Mouse (Mus musculus) kidney, embryonic 16.5 days (tissue): ENCODE measurements around the gene Irf1. TPM values are rescaled to one million over a fixed set of nuclear protein-coding genes. Genes with fewer than 3 reads are reported as not detected.

Experiments used
- ATAC-seq: fragments of 200-750 bp; cut with Nextera tagmentation; 2 replicates; pipeline ENCODE4 v1.8.0; 2017; ENCODE audit warnings: moderate TSS enrichment; ENCODE audit not compliant: low FRiP score, low TSS enrichment
- H3K27ac ChIP-seq: fragments of 300-500 bp; sonication (generic); 2 replicates; pipeline ENCODE4 v1.5.1; 2014; ENCODE audit warnings: low read length
- H3K27me3 ChIP-seq: fragments of 300-500 bp; sonication (generic); 2 replicates; pipeline ENCODE4 v1.6.1; 2014; ENCODE audit warnings: low read length, control low read depth, mixed read lengths; ENCODE audit not compliant: insufficient read depth
- H3K36me3 ChIP-seq: fragments of 300-500 bp; sonication (generic); 2 replicates; pipeline ENCODE4 v1.6.1; 2014; ENCODE audit warnings: low read length, control low read depth, mixed read lengths; ENCODE audit not compliant: insufficient read depth
- H3K4me1 ChIP-seq: fragments of 300-500 bp; sonication (generic); 2 replicates; pipeline ENCODE4 v1.6.1; 2014; ENCODE audit warnings: low read length, control low read depth, mixed read lengths; ENCODE audit not compliant: insufficient read depth
- H3K4me2 ChIP-seq: fragments of 300-500 bp; sonication (generic); replicated peaks from 2 replicates; pipeline ENCODE4 v1.6.1; 2014; ENCODE audit warnings: low read depth, low read length
- H3K4me3 ChIP-seq: fragments of 300-500 bp; sonication (generic); 2 replicates; pipeline ENCODE4 v1.5.1; 2014; ENCODE audit warnings: mild to moderate bottlenecking, low read length
- H3K9ac ChIP-seq: fragments of 300-500 bp; sonication (generic); replicated peaks from 2 replicates; pipeline ENCODE4 v1.6.1; 2014; ENCODE audit warnings: low read length
- H3K9me3 ChIP-seq: fragments of 300-500 bp; sonication (generic); 2 replicates; pipeline ENCODE4 v1.6.1; 2016; ENCODE audit warnings: low read length, control low read depth
- WGBS: fragments of 180-500 bp; shearing (Covaris S2); extraction: QIAGEN DNeasy Blood & Tissue Kit; methylation state at CpG from one replicate; pipeline ENCODE4 v1.1.7; 2014; 5-methylcytosine and 5-hydroxymethylcytosine counted together
- polyA plus RNA-seq: library from polyadenylated mRNA; unstranded; fragments of >200 nt; fragmentation: Nextera tagmentation; extraction: Ambion mirVana; gene quantifications from 2 replicates; pipeline ENCODE4 v1.2.1, GENCODE M21; 2015

Irf1 gene
- polyA plus RNA-seq, 1 experiment from 2014 or later, result 16.9 TPM

- 0 out of 2 replicates have a peak, but pooled peaks have one; percentile 14 for ATAC-seq
- Histone ChIP-seq H3K4me3 (no peak overlapping the region), H3K27ac (peak overlapping the region; percentile 52), H3K4me1 (peaks cover 51% of the 10 kb centered on the region), H3K36me3 (no peaks in the 10 kb centered on the region), H3K27me3 (no peaks in the 10 kb centered on the region), H3K9ac (no peak overlapping the region; the same call in 1 of the 2 replicates), H3K4me2 (no peak overlapping the region), H3K9me3 (no peaks in the 10 kb centered on the region)
- 37% methylated on average over 6 of the region's 6 CpGs for WGBS
Observed at GRCm38 (mm10) chr11:53758791-53759351, 10.9 kb upstream of the Irf1 start.

- Histone ChIP-seq H3K9ac (no peak overlapping the region), H3K4me2 (0 out of 2 replicates have a peak overlapping the region, but pooled peaks have one; percentile 1), H3K27ac (peak overlapping the region; percentile 52), H3K9me3 (no peaks in the 10 kb centered on the region), H3K4me1 (peaks cover 56% of the 10 kb centered on the region), H3K27me3 (no peaks in the 10 kb centered on the region), H3K36me3 (no peaks in the 10 kb centered on the region), H3K4me3 (no peak overlapping the region)
- no peak for ATAC-seq
- 21% methylated on average over 22 of the region's 22 CpGs for WGBS
Observed at GRCm38 (mm10) chr11:53759545-53760406, 10.0 kb upstream of the Irf1 start.

- Histone ChIP-seq H3K27me3 (no peaks in the 10 kb centered on the region), H3K4me3 (no peak overlapping the region), H3K27ac (peak overlapping the region; percentile 90), H3K4me1 (peaks cover 56% of the 10 kb centered on the region), H3K9me3 (no peaks in the 10 kb centered on the region), H3K4me2 (no peak overlapping the region), H3K36me3 (no peaks in the 10 kb centered on the region), H3K9ac (no peak overlapping the region)
- no peak for ATAC-seq
- 65% methylated on average over 5 of the region's 5 CpGs for WGBS
Observed at GRCm38 (mm10) chr11:53761284-53761683, 8.5 kb upstream of the Irf1 start.

DNA sequence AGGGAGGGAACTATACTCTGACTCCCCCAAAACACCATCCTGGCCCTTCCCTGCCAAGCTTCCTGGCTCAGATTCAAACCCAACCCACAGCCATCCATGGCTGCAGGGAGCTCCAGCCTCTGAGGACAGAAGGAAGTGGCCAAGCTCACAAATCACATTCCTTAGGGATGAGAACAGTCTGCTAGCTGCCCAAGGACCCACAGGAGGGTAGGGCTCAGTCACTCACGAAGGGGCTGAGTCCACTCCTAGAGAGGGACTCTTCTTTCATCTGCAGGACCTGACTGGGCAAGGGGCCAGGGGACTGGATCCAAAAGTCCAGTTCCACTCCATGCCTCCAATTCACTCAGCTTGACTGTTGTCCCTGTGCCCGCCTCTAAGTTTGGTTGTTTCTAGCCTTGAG lies 8.0 kb upstream of the Irf1 start:
- no peaks in the 10 kb centered on the region for H3K9me3 ChIP-seq
- peaks cover 56% of the 10 kb centered on the region for H3K4me1 ChIP-seq
- H3K4me2 ChIP-seq, result no peak overlapping the region
- H3K27me3 ChIP-seq, result no peaks in the 10 kb centered on the region
- ATAC-seq, result peak; percentile 35
- H3K4me3 ChIP-seq, result no peak overlapping the region
- peak overlapping the region; percentile 90 for H3K27ac ChIP-seq
- no peak overlapping the region for H3K9ac ChIP-seq
- no peaks in the 10 kb centered on the region for H3K36me3 ChIP-seq
- 46% methylated on average over 2 of the region's 2 CpGs for WGBS

- Histone ChIP-seq H3K27me3 (no peaks in the 10 kb centered on the region), H3K9me3 (no peaks in the 10 kb centered on the region), H3K4me1 (peaks cover 56% of the 10 kb centered on the region), H3K27ac (peak overlapping the region; percentile 90), H3K4me2 (peak overlapping the region; percentile 76), H3K9ac (peak overlapping the region; percentile 58), H3K4me3 (peak overlapping the region; percentile 44), H3K36me3 (no peaks in the 10 kb centered on the region)
- 59% methylated on average over 2 of the region's 2 CpGs for WGBS
- no peak for ATAC-seq
Observed at GRCm38 (mm10) chr11:53762426-53762825, 7.4 kb upstream of the Irf1 start.

GRCm38 (mm10) chr11:53762827-53763495 lies 6.9 kb upstream of the Irf1 start:
- H3K27me3 ChIP-seq, result no peaks in the 10 kb centered on the region
- 1% methylated on average over 23 of the region's 23 CpGs for WGBS
- H3K36me3 ChIP-seq, result no peaks in the 10 kb centered on the region
- H3K9ac ChIP-seq, result peak overlapping the region; percentile 58
- peaks cover 56% of the 10 kb centered on the region for H3K4me1 ChIP-seq
- H3K4me2 ChIP-seq, result peak overlapping the region; percentile 76
- no peaks in the 10 kb centered on the region for H3K9me3 ChIP-seq
- peak overlapping the region; percentile 90 for H3K27ac ChIP-seq
- peak; percentile 5 for ATAC-seq
- H3K4me3 ChIP-seq, result peak overlapping the region; percentile 44

GRCm38 (mm10) chr11:53763496-53764140 lies 6.2 kb upstream of the Irf1 start:
- Histone ChIP-seq H3K4me3 (peak overlapping the region; percentile 44), H3K4me1 (peaks cover 53% of the 10 kb centered on the region), H3K4me2 (peak overlapping the region; percentile 76), H3K9ac (peak overlapping the region; percentile 58), H3K36me3 (no peaks in the 10 kb centered on the region), H3K9me3 (no peaks in the 10 kb centered on the region), H3K27me3 (no peaks in the 10 kb centered on the region), H3K27ac (peak overlapping the region; percentile 90)
- WGBS, result under 1% methylated on average over 33 of the region's 33 CpGs
- peak; percentile 78 for ATAC-seq

DNA sequence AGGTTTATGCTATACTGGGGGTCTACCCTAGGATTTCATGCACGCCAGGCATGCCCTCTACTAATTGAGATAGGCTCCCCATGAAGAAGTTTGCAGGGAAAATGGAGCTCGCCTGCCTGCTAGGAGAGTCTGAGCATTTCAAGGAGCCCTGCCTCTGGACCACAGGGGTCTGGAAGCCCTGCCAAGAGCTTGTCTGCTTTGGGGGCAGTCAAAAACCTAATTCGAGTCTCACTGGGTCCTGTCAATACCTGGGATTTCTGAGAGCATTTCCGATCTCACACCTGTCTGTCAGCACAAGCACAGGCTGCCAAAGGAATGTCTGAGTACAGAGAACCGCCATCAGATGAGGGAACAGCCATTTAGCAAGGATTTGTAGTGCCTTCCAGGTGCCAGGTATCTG lies 5.2 kb upstream of the Irf1 start:
- no peak overlapping the region for H3K4me3 ChIP-seq
- H3K9ac ChIP-seq, result no peak overlapping the region
- ATAC-seq, result no peak
- peaks cover 44% of the 10 kb centered on the region for H3K4me1 ChIP-seq
- no peaks in the 10 kb centered on the region for H3K36me3 ChIP-seq
- H3K4me2 ChIP-seq, result no peak overlapping the region
- no peaks in the 10 kb centered on the region for H3K9me3 ChIP-seq
- H3K27ac ChIP-seq, result no peak overlapping the region; the same call in 1 of the 2 replicates
- 69% methylated on average over 5 of the region's 5 CpGs for WGBS
- no peaks in the 10 kb centered on the region for H3K27me3 ChIP-seq

GRCm38 (mm10) chr11:53768422-53769184 lies 1.2 kb upstream of the Irf1 start:
- H3K9me3 ChIP-seq, result no peaks in the 10 kb centered on the region
- ATAC-seq, result no peak
- 76% methylated on average over 13 of the region's 13 CpGs for WGBS
- no peak overlapping the region for H3K4me3 ChIP-seq
- no peaks in the 10 kb centered on the region for H3K27me3 ChIP-seq
- no peak overlapping the region for H3K4me2 ChIP-seq
- H3K9ac ChIP-seq, result no peak overlapping the region
- H3K4me1 ChIP-seq, result peaks cover 8% of the 10 kb centered on the region
- no peak overlapping the region for H3K27ac ChIP-seq
- no peaks in the 10 kb centered on the region for H3K36me3 ChIP-seq
